Mouse (Mus musculus): ENCODE data around the gene Dirc2. TPM values are rescaled to one million over a fixed set of nuclear protein-coding genes. Genes with fewer than 3 reads are reported as not detected.
A peak's percentile ranks its signal among the peaks of the same experiment; 100 is the strongest.

Dirc2 gene
- total RNA-seq, 1 experiment: 30.4 TPM

DNA sequence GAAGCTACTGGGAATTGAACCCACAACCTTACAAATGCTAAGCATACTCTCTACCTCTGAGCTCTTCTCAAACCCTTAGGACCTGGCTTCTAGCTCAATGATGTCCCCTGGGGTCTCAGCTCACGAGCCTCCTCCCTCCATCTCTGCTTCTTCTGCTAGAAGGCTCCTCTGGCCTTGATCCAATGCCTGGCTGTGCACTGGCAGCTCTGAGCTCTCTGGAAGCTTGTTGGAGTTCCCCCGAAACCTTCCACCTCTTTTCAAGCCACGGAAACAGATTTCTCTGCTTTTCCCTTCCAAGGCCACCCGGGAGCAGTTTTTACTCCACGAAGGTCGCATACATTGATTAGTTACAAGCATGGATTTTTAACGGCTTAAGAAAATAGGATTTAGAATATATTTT, 82.7 kb downstream of the Dirc2 start:
- no peak for DNase-seq (ENCODE audit: low read depth, low spot score)
- Histone ChIP-seq H3K9ac (ENCODE audit: insufficient read depth, low read depth, low read length, poor library complexity, severe bottlenecking) (no peak overlapping the region), H3K36me3 (ENCODE audit: control insufficient read depth, insufficient read depth, low read length, poor library complexity, severe bottlenecking) (no peaks in the 10 kb centered on the region), H3K4me1 (ENCODE audit: control insufficient read depth in 2 of 2, insufficient read depth in 2 of 2, low read length in 2 of 2, poor library complexity in 1 of 2) (peaks cover 3 to 4% of the 10 kb centered on the region in 2 experiments; a peak in 3 of 4 replicates), H3K9me3 (ENCODE audit: control insufficient read depth, insufficient read depth, low read depth, low read length) (no peaks in the 10 kb centered on the region), H3K27ac (ENCODE audit: insufficient read depth, low read depth, low read length, poor library complexity, severe bottlenecking) (no peak overlapping the region), H3K4me3 (ENCODE audit: insufficient read depth in 1 of 2, low read depth in 1 of 2, low read length in 2 of 2, poor library complexity in 1 of 2, severe bottlenecking in 1 of 2) (no peak overlapping the region)
- TF ChIP-seq HCFC1 (IDR thresholded peaks at IDR 0.05; ENCODE audit: borderline replicate concordance, insufficient read depth, low read length) (no peak), ZNF384 (IDR thresholded peaks at IDR 0.05; ENCODE audit: low read depth, low read length) (no peak), CHD2 (IDR thresholded peaks at IDR 0.05; ENCODE audit: low read depth, low read length) (no peak), ZC3H11A (IDR thresholded peaks at IDR 0.05; ENCODE audit: borderline replicate concordance, low read depth, low read length) (no peak), MAFK (IDR thresholded peaks at IDR 0.05; ENCODE audit: insufficient read depth, low read depth, low read length) (no peak)
- in situ Hi-C loops (cut with MboI; ENCODE audit: low sequenced_read_pairs in 2 of 2, unreplicated experiment in 2 of 2): no loop called here

DNA sequence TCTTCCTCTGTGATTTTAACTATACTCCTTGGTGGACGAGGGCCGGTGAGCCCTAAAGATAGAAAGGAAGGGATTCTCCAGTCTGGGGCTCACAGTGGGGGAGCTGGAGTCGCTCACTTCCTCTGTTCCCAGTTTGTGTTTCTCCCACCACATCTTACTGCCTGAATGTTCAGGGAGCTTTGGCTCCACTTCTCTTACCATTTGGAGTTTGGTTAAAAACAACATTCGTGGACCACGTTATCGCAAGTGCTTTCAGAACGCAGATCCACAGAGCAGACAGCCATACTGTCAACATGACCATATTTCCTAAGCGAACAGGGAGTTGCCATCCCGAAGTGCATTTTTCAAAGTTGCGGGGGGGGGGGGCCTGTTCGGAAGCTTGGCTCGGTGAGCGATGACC, 84.1 kb downstream of the Dirc2 start:
- TF ChIP-seq CHD2 (IDR thresholded peaks at IDR 0.05; ENCODE audit: low read depth, low read length) (no peak), MAFK (IDR thresholded peaks at IDR 0.05; ENCODE audit: insufficient read depth, low read depth, low read length) (no peak), ZC3H11A (IDR thresholded peaks at IDR 0.05; ENCODE audit: borderline replicate concordance, low read depth, low read length) (no peak), ZNF384 (IDR thresholded peaks at IDR 0.05; ENCODE audit: low read depth, low read length) (no peak), HCFC1 (IDR thresholded peaks at IDR 0.05; ENCODE audit: borderline replicate concordance, insufficient read depth, low read length) (no peak)
- Histone ChIP-seq H3K4me3 (ENCODE audit: insufficient read depth in 1 of 2, low read depth in 1 of 2, low read length in 2 of 2, poor library complexity in 1 of 2, severe bottlenecking in 1 of 2) (no peak overlapping the region), H3K9ac (ENCODE audit: insufficient read depth, low read depth, low read length, poor library complexity, severe bottlenecking) (no peak overlapping the region), H3K27ac (ENCODE audit: insufficient read depth, low read depth, low read length, poor library complexity, severe bottlenecking) (no peak overlapping the region), H3K9me3 (ENCODE audit: control insufficient read depth, insufficient read depth, low read depth, low read length) (no peaks in the 10 kb centered on the region), H3K36me3 (ENCODE audit: control insufficient read depth, insufficient read depth, low read length, poor library complexity, severe bottlenecking) (no peaks in the 10 kb centered on the region), H3K4me1 (ENCODE audit: control insufficient read depth in 2 of 2, insufficient read depth in 2 of 2, low read length in 2 of 2, poor library complexity in 1 of 2) (peaks cover 3 to 6% of the 10 kb centered on the region in 2 experiments; a peak in 3 of 4 replicates)
- no peak for DNase-seq (ENCODE audit: low read depth, low spot score)
- in situ Hi-C loops (cut with MboI; ENCODE audit: low sequenced_read_pairs in 2 of 2, unreplicated experiment in 2 of 2): no loop called here

DNA sequence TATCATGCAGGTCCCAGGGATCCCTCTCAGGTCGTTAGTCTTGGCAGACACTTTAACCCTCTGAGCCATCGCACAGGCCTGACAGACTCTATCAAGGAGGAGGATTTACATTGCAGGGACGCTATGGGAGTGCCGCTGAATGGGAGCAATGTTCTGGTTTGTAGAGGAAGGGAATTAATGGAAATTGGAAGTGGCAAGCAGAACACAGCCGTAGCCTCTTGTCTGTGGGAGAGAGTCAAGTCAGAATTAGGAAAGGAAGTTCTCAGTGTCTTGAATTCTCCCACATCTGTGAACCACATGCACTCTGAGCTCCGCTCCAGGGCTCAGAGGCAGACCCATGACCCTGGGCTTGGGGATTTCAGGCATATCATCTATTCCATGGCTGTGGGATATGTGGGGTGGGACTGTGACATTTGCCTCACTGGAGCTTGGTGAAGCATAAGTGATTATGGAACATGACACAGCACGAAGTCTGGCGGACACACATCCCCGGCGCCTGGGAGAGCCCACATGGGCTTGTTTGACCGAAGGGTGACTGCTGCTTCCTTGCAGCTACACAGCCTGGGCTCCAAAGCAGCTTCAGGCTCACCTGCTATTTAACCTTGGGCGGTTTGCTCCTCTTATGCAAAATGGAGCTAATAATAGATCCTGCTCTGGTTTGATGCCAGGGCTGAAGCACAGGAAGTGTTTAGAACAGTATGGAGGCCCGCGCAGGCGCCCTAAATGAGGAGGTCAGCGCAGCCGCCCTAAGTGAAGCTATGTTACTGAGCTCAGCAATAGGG, 87.6 kb downstream of the Dirc2 start:
- TF ChIP-seq MAFK (IDR thresholded peaks at IDR 0.05; ENCODE audit: insufficient read depth, low read depth, low read length) (no peak), CHD2 (IDR thresholded peaks at IDR 0.05; ENCODE audit: low read depth, low read length) (no peak), HCFC1 (IDR thresholded peaks at IDR 0.05; ENCODE audit: borderline replicate concordance, insufficient read depth, low read length) (no peak), ZC3H11A (IDR thresholded peaks at IDR 0.05; ENCODE audit: borderline replicate concordance, low read depth, low read length) (no peak)
- in situ Hi-C loops (cut with MboI; ENCODE audit: low sequenced_read_pairs in 2 of 2, unreplicated experiment in 2 of 2): no loop called here
- no peak overlapping the region for H3K9ac ChIP-seq (ENCODE audit: insufficient read depth, low read depth, low read length, poor library complexity, severe bottlenecking)
- DNase-seq (ENCODE audit: low read depth, low spot score): peak; percentile 21
- H3K36me3 ChIP-seq (ENCODE audit: control insufficient read depth, insufficient read depth, low read length, poor library complexity, severe bottlenecking): no peaks in the 10 kb centered on the region
- peak overlapping the region; percentile 4 to 31; a peak in 3 of 4 replicates for H3K4me3 ChIP-seq (ENCODE audit: insufficient read depth in 1 of 2, low read depth in 1 of 2, low read length in 2 of 2, poor library complexity in 1 of 2, severe bottlenecking in 1 of 2)
- H3K27ac ChIP-seq (ENCODE audit: insufficient read depth, low read depth, low read length, poor library complexity, severe bottlenecking): no peak overlapping the region
- H3K4me1 ChIP-seq (ENCODE audit: control insufficient read depth in 2 of 2, insufficient read depth in 2 of 2, low read length in 2 of 2, poor library complexity in 1 of 2): peaks cover 3 to 6% of the 10 kb centered on the region in 2 experiments; a peak in 3 of 4 replicates
- H3K9me3 ChIP-seq (ENCODE audit: control insufficient read depth, insufficient read depth, low read depth, low read length): no peaks in the 10 kb centered on the region

DNA sequence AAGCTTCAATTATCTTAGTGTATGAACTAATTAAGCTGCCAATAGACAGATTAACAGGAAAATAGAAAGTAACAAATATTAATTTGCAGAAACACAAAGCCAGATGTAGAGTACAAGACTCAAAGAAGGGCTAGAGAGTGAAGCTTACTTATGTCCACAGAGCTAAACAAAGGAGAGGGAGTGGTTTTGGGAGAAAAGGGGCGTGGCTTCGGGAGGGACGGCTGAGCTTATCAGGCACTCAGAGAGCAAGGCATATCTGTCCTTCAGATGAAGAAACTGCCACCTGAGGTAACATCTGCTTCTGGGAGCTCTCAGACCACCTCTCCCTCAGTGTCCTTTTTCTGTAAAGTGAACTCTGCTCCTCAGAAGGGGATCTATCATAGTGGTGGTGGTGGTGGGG, 90.7 kb downstream of the Dirc2 start:
- H3K4me3 ChIP-seq (ENCODE audit: insufficient read depth in 1 of 2, low read depth in 1 of 2, low read length in 2 of 2, poor library complexity in 1 of 2, severe bottlenecking in 1 of 2): no peak overlapping the region
- H3K9ac ChIP-seq (ENCODE audit: insufficient read depth, low read depth, low read length, poor library complexity, severe bottlenecking): no peak overlapping the region
- peak; percentile 66 for DNase-seq (ENCODE audit: low read depth, low spot score)
- peaks cover 3 to 4% of the 10 kb centered on the region in 2 experiments; a peak in 2 of 4 replicates for H3K4me1 ChIP-seq (ENCODE audit: control insufficient read depth in 2 of 2, insufficient read depth in 2 of 2, low read length in 2 of 2, poor library complexity in 1 of 2)
- TF ChIP-seq ZC3H11A (IDR thresholded peaks at IDR 0.05; ENCODE audit: borderline replicate concordance, low read depth, low read length) (no peak), CHD2 (IDR thresholded peaks at IDR 0.05; ENCODE audit: low read depth, low read length) (no peak), ZNF384 (IDR thresholded peaks at IDR 0.05; ENCODE audit: low read depth, low read length) (no peak), MAFK (IDR thresholded peaks at IDR 0.05; ENCODE audit: insufficient read depth, low read depth, low read length) (no peak), HCFC1 (IDR thresholded peaks at IDR 0.05; ENCODE audit: borderline replicate concordance, insufficient read depth, low read length) (no peak)
- in situ Hi-C loops (cut with MboI; ENCODE audit: low sequenced_read_pairs in 2 of 2, unreplicated experiment in 2 of 2): no loop called here
- H3K27ac ChIP-seq (ENCODE audit: insufficient read depth, low read depth, low read length, poor library complexity, severe bottlenecking): no peak overlapping the region
- no peaks in the 10 kb centered on the region for H3K9me3 ChIP-seq (ENCODE audit: control insufficient read depth, insufficient read depth, low read depth, low read length)
- no peaks in the 10 kb centered on the region for H3K36me3 ChIP-seq (ENCODE audit: control insufficient read depth, insufficient read depth, low read length, poor library complexity, severe bottlenecking)

All from ES-E14 (cell line).